ENCODE assay signal across 8 mouse cellular contexts in the genomic region with DNA sequence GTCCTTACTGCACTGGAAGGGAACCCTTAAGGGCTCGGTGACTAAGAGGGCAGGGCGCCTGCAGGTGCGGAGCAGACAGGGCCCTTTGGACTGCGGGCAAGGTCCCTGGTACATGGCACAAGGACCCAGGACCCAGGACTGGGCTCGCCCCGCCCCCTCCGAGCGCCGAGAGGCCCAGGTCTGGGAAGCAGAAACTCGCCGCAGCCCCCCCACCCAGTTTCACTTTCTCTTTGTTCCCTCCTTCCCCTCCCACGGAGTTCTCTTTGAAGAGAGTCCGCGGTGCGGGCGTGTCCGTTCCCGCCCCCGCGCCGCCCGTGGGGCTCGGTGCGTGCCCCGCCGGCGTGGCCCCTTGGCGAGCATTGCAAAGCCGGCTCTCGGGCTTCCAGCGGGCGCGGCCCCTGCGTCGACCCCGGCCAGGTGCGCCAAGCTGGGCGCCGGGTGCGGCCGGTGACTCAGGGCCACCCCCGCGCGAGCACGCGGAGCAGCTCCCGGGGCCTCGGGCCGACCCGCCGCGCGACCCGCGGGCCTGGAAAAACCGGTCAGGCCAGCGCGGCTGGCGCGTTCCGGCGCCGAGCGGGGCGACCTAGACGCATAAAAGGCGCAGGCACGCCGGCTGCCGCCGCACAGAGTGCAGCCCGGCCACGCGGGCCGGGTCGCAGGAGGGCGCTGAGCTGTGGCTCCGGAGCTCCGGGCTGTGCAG. TPM values are rescaled to one million over a fixed set of nuclear protein-coding genes. Genes with fewer than 3 reads are reported as not detected.
DNase-seq lines count a peak whose midpoint lies in the region; ATAC-seq and TF ChIP-seq lines count a peak whose summit lies in the region.

No protein-coding gene starts in this region.

- H3K9me3 ChIP-seq in embryonic facial prominence, embryonic 12.5 days, result no peaks in the 10 kb centered on the region
- H3K9me3 ChIP-seq in heart, postnatal 0 days (replicated peaks; ENCODE audit: control insufficient read depth, low read length), result no peaks in the 10 kb centered on the region

- DNase-seq in frontal cortex, postnatal 10 days (ENCODE audit: low spot score in 2 of 2), result no peak
- no peak for DNase-seq in heart, postnatal 0 days (ENCODE audit: low spot score)
- DNase-seq in kidney, postnatal 14 days, result peak; percentile 91
- DNase-seq in lung, postnatal 4 days, result peak; percentile 78 to 88
- peak; percentile 38 for DNase-seq in right cerebral cortex, postnatal 4 days
- DNase-seq in frontal cortex, adult 2 months (ENCODE audit: extremely low spot score in 1 of 2, low spot score in 1 of 2), result no peak

- H3K36me3 ChIP-seq in embryonic facial prominence, embryonic 12.5 days, result no peaks in the 10 kb centered on the region
- no peaks in the 10 kb centered on the region for H3K36me3 ChIP-seq in heart, postnatal 0 days (replicated peaks; ENCODE audit: control insufficient read depth, insufficient read depth, low read length)

- TF ChIP-seq CTCF in heart, postnatal 0 days (IDR thresholded peaks at IDR 0.05; ENCODE audit: low read depth), result no peak

- no peak for TF ChIP-seq EP300 in heart, postnatal 0 days (IDR thresholded peaks at IDR 0.05; ENCODE audit: low read depth)

- WGBS in embryonic facial prominence, embryonic 12.5 days, result under 1% methylated on average over 79 of the region's 79 CpGs
- under 1% methylated on average over 79 of the region's 79 CpGs for WGBS in heart, postnatal 0 days

- H3K4me1 ChIP-seq in embryonic facial prominence, embryonic 12.5 days, result peaks cover 21% of the 10 kb centered on the region; the same call in 1 of the 2 replicates
- H3K4me1 ChIP-seq in heart, postnatal 0 days (ENCODE audit: control insufficient read depth, insufficient read depth), result no peaks in the 10 kb centered on the region

- peak overlapping the region; percentile 78 for H3K9ac ChIP-seq in embryonic facial prominence, embryonic 12.5 days
- H3K9ac ChIP-seq in heart, postnatal 0 days (replicated peaks; ENCODE audit: low read depth, low read length), result peak overlapping the region; percentile 63

- peak overlapping the region; percentile 93 for H3K4me2 ChIP-seq in embryonic facial prominence, embryonic 12.5 days (replicated peaks)
- peak overlapping the region; percentile 92 for H3K4me2 ChIP-seq in heart, postnatal 0 days (ENCODE audit: low read depth, low read length)

- peak overlapping the region; percentile 54; the same call in 1 of the 2 replicates for H3K27ac ChIP-seq in embryonic facial prominence, embryonic 12.5 days
- no peak overlapping the region for H3K27ac ChIP-seq in heart, postnatal 0 days (ENCODE audit: low read depth)

- H3K4me3 ChIP-seq in embryonic facial prominence, embryonic 12.5 days, result peak overlapping the region; percentile 77
- H3K4me3 ChIP-seq in heart, postnatal 0 days (ENCODE audit: low read depth, low read length), result peak overlapping the region; percentile 85

- ATAC-seq in frontal cortex, adult (ENCODE audit: low TSS enrichment), result 0 out of 2 replicates have a peak, but pooled peaks have one; percentile 20
- peak; percentile 62; the same call in 1 of the 2 replicates for ATAC-seq in embryonic facial prominence, embryonic 12.5 days (ENCODE audit: insufficient number of reproducible peaks, insufficient read depth, low FRiP score, low TSS enrichment)
- peak; percentile 69 for ATAC-seq in heart, postnatal 0 days (ENCODE audit: insufficient read depth, low read depth)

- peaks cover 52% of the 10 kb centered on the region for H3K27me3 ChIP-seq in embryonic facial prominence, embryonic 12.5 days
- H3K27me3 ChIP-seq in heart, postnatal 0 days (ENCODE audit: control insufficient read depth, insufficient read depth, low read length), result peaks cover 58% of the 10 kb centered on the region

RNA-seq across cellular contexts. Expression of a gene that starts 15.7 kb away (rescaled TPM):
- polyA plus RNA-seq in embryonic facial prominence, embryonic 12.5 days (2016; fragmentation: Nextera tagmentation; extraction: Ambion mirVana), result 5.0 and 5.6 TPM in 2 replicates
- total RNA-seq in heart, postnatal 0 days (2014; rRNA removed; ENCODE audit: low replicate concordance), result 26.0 and 53.0 TPM in 2 replicates
- 1.9 and 2.8 TPM in 2 replicates for polyA plus RNA-seq in heart, postnatal 0 days (2015; fragmentation: Nextera tagmentation; extraction: Ambion mirVana)
- polyA plus RNA-seq in frontal cortex, adult 2 months (2012; rRNA removed), result 7.6 and 8.3 TPM in 2 replicates

RNA-seq across cellular contexts. Expression of a gene that starts 23.8 kb away (rescaled TPM):
- 1.3 and 1.5 TPM in 2 replicates for polyA plus RNA-seq in embryonic facial prominence, embryonic 12.5 days (2016; fragmentation: Nextera tagmentation; extraction: Ambion mirVana)
- total RNA-seq in heart, postnatal 0 days (2014; rRNA removed; ENCODE audit: low replicate concordance), result 0.04 and 3.6 TPM in 2 replicates
- 0.08 and 0.11 TPM in 2 replicates for polyA plus RNA-seq in heart, postnatal 0 days (2015; fragmentation: Nextera tagmentation; extraction: Ambion mirVana)
- polyA plus RNA-seq in frontal cortex, adult 2 months (2012; rRNA removed), result 5.0 and 5.1 TPM in 2 replicates

Comparison
In these comparisons a context has a peak if more than half of its experiments do, and no peak if none do; other contexts are left out.
1. DNase-seq: peak in kidney, postnatal 14 days (single experiment), lung, postnatal 4 days (2 of 2) and right cerebral cortex, postnatal 4 days (single experiment); none in frontal cortex, postnatal 10 days (0 of 2), heart, postnatal 0 days (single experiment) and frontal cortex, adult 2 months (0 of 2).
2. Peak in every context shown above with its lines, with median percentiles within 50 percentile points of each other: ATAC-seq.